Mouse (Mus musculus): ENCODE measurements at regions not wholly inside any gene's neighbourhood (a gene's known extent, or its start where the extent isn't known, plus 50 kb on each side); places are given as distances from the start of the nearest gene placed in this dataset.

GRCm38 (mm10) chr9:91151893-91152292, 210.3 kb upstream of the Zic4 start:
- no peak for DNase-seq

GRCm38 (mm10) chr9:91159311-91159710, 202.9 kb upstream of the Zic4 start:
- DNase-seq: no peak

- no peak for DNase-seq
Observed at GRCm38 (mm10) chr9:91167871-91168270, 194.3 kb upstream of the Zic4 start.

- no peak for DNase-seq
Observed at GRCm38 (mm10) chr9:91193221-91193620, 169.0 kb upstream of the Zic4 start.

GRCm38 (mm10) chr9:91193954-91194353, 168.3 kb upstream of the Zic4 start:
- DNase-seq: no peak

- no peak for DNase-seq
Observed at GRCm38 (mm10) chr9:91207281-91207680, 154.9 kb upstream of the Zic4 start.

GRCm38 (mm10) chr9:91227673-91228440, 134.4 kb upstream of the Zic4 start:
- DNase-seq: no peak

GRCm38 (mm10) chr9:91228525-91228924, 133.7 kb upstream of the Zic4 start:
- no peak for DNase-seq

- DNase-seq: no peak
Observed at GRCm38 (mm10) chr9:91253886-91254285, 108.3 kb upstream of the Zic4 start.

- DNase-seq: no peak
Observed at GRCm38 (mm10) chr9:91291340-91291739, 70.9 kb upstream of the Zic4 start.
